Mouse (Mus musculus) CD8-positive naive resting alpha-beta T cell, adult 2 months (primary cell): ENCODE measurements around the gene Serinc5.
A peak's percentile ranks its signal among the peaks of the same experiment; 100 is the strongest.
"Not testable (repeated sequence)": the region's sequence is repeated elsewhere in the genome, so short reads cannot be mapped to it uniquely, and the experiment has no call there.

Experiments used
- DNase-seq, 2 experiments: peaks; one replicate each; pipeline ENCODE4 v3.0.0; 2022; ENCODE audit warnings: low read depth in 2 of 2, low spot score in 2 of 2

Serinc5 gene

GRCm38 (mm10) chr13:92610311-92611221 is at the start of gene Serinc5:
Gene Serinc5 (plus strand): TSS chr13:92611091.
- DNase-seq: peak; percentile 97 to 99

- no peak for DNase-seq
These were observed 34.8 kb upstream of the Serinc5 start, which contains the start of gene Spz1 for GRCm38 (mm10) chr13:92576072-92576471. Gene Spz1 (minus strand): TSS chr13:92576172.

GRCm38 (mm10) chr13:92576688-92577087 is 34.2 kb upstream of the Serinc5 start:
- no peak for DNase-seq

- no peak for DNase-seq
These were observed 32.7 kb upstream of the Serinc5 start for GRCm38 (mm10) chr13:92578210-92578609.

- DNase-seq: peak; percentile 43 to 47
These were observed 30.5 kb upstream of the Serinc5 start for GRCm38 (mm10) chr13:92580220-92581043.

- no peak for DNase-seq
These were observed 26.7 kb upstream of the Serinc5 start for GRCm38 (mm10) chr13:92584094-92584717.

- DNase-seq: no peak
These were observed 22.2 kb upstream of the Serinc5 start for GRCm38 (mm10) chr13:92588704-92589103.

GRCm38 (mm10) chr13:92589255-92589654 is 21.6 kb upstream of the Serinc5 start:
- DNase-seq: no peak

GRCm38 (mm10) chr13:92591225-92591624 is 19.7 kb upstream of the Serinc5 start:
- no peak for DNase-seq

GRCm38 (mm10) chr13:92592268-92592785 is 18.6 kb upstream of the Serinc5 start:
- DNase-seq: no peak

GRCm38 (mm10) chr13:92592786-92593635 is 17.9 kb upstream of the Serinc5 start:
- no peak for DNase-seq

GRCm38 (mm10) chr13:92593731-92594396 is 17.0 kb upstream of the Serinc5 start:
- DNase-seq: no peak

- no peak for DNase-seq
These were observed 16.4 kb upstream of the Serinc5 start for GRCm38 (mm10) chr13:92594481-92594880.

- DNase-seq: no peak
These were observed 16.0 kb upstream of the Serinc5 start for GRCm38 (mm10) chr13:92594907-92595306.

GRCm38 (mm10) chr13:92595424-92595823 is 15.5 kb upstream of the Serinc5 start:
- DNase-seq: no peak

- DNase-seq: not testable (repeated sequence)
These were observed 5.6 kb upstream of the Serinc5 start for GRCm38 (mm10) chr13:92605306-92605705.

GRCm38 (mm10) chr13:92609486-92610310 is 1.2 kb upstream of the Serinc5 start:
- peak; percentile 18 to 29 for DNase-seq

- DNase-seq: no peak
These were observed 428 bp downstream of the Serinc5 start for GRCm38 (mm10) chr13:92611254-92611784.
